Mouse (Mus musculus) thymus, adult 2 months (tissue): Measurements from ENCODE around the gene Olfr827. TPM values are rescaled to one million over a fixed set of nuclear protein-coding genes. Genes with fewer than 3 reads are reported as not detected.

ENCODE experiments used
- DNase-seq: peaks from one replicate; pipeline ENCODE4 v3.0.0; 2021
- H3K27ac ChIP-seq: fragments of 200-500 bp; 2 replicates; pipeline ENCODE4 v1.5.1; 2012; ENCODE audit warnings: low read length, control low read depth; ENCODE audit not compliant: control insufficient read depth, insufficient read depth
- H3K27me3 ChIP-seq: fragments of 200-500 bp; 2 replicates; pipeline ENCODE4 v1.6.1; 2012; ENCODE audit warnings: mild to moderate bottlenecking, low read length, moderate library complexity, mixed read lengths; ENCODE audit not compliant: control insufficient read depth, insufficient read depth
- H3K36me3 ChIP-seq: fragments of 200-500 bp; 2 replicates; pipeline ENCODE4 v1.6.1; 2012; ENCODE audit warnings: mild to moderate bottlenecking, low read length, moderate library complexity; ENCODE audit not compliant: control insufficient read depth, insufficient read depth
- H3K4me1 ChIP-seq: fragments of 200-500 bp; replicated peaks from 2 replicates; pipeline ENCODE4 v1.6.1; 2012; ENCODE audit warnings: low read length; ENCODE audit not compliant: control insufficient read depth, insufficient read depth
- H3K4me3 ChIP-seq: fragments of 200-500 bp; 2 replicates; pipeline ENCODE4 v1.5.1; 2012; ENCODE audit warnings: mild to moderate bottlenecking, low read length, control low read depth, moderate library complexity; ENCODE audit not compliant: control insufficient read depth, insufficient read depth
- CTCF ChIP-seq: fragments of 200-500 bp; IDR thresholded peaks from 2 replicates; pipeline ENCODE4 v1.5.1; 2012; ENCODE audit warnings: mild to moderate bottlenecking, control low read depth, low read length, moderate library complexity, borderline replicate concordance; ENCODE audit not compliant: control insufficient read depth, poor library complexity, insufficient read depth; ENCODE audit errors: extremely low read depth
- POLR2A ChIP-seq: fragments of 200-500 bp; IDR thresholded peaks from 2 replicates; pipeline ENCODE4 v1.6.1; 2012; ENCODE audit warnings: mild to moderate bottlenecking, low read length, control low read depth, moderate library complexity; ENCODE audit not compliant: control insufficient read depth, poor library complexity, insufficient read depth; ENCODE audit errors: extremely low read depth
- WGBS: fragments of 180-500 bp; shearing (Covaris S2); methylation state at CpG from one replicate; pipeline ENCODE4 v1.1.7; 2018; 5-methylcytosine and 5-hydroxymethylcytosine counted together
- polyA plus RNA-seq: library from polyadenylated mRNA; depleted of rRNA; stranded (reverse); fragments of >200 nt; gene quantifications from 2 replicates; pipeline ENCODE4 v1.2.3, GENCODE M21; 2012; rRNA removed

Olfr827 gene
- polyA plus RNA-seq, 1 experiment = not detected

GRCm38 (mm10) chr10:130232117-130232516 lies 17.9 kb upstream of the Olfr827 start:
- 81% methylated on average over 1 of the region's 1 CpGs for WGBS
- DNase-seq = no peak
- no peak overlapping the region for H3K27ac ChIP-seq
- H3K4me1 ChIP-seq = no peaks in the 10 kb centered on the region
- TF ChIP-seq CTCF (no peak), POLR2A (no peak)
- H3K4me3 ChIP-seq = no peak overlapping the region
- no peaks in the 10 kb centered on the region for H3K27me3 ChIP-seq
- H3K36me3 ChIP-seq = no peaks in the 10 kb centered on the region

DNA sequence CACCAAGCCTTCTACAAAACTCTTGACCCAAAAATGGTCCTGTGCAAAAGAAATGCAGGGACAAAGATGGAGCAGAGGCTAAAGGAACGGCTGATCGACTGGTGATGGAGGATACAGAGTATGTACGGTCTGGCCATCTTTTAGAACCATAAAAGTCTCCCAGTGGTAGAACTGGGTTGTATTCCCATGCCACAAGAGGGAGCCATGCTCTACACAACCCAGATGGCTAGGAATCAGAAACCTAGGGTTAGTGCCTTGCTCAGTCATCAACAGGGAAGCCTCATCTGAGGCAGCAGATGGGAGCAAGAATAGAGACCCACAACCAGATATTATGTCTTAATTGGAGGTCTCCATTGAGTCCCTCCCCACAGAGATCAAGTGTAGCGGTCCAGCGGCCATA lies 15.4 kb upstream of the Olfr827 start:
- TF ChIP-seq CTCF (no peak), POLR2A (no peak)
- no peak for DNase-seq
- WGBS = 90% methylated on average over 5 of the region's 5 CpGs

DNA sequence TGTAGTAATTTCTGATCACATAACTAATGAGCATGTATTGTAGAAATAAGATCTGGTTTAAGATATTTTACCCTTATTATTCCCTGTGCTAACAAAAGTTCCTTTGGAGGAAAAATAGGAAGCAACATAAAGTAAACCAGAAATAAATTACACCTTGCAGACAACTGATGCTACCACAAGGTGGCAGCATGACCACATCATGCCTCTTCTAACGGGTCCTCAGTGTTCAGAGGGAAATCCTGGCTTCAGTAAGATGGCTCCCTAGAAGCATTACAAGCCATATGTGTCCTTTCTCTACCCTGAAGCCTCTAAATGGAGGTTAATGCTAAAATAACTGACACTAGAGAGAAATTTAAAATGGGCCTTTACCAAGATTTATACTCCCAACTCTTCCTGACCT lies 14.0 kb upstream of the Olfr827 start:
- TF ChIP-seq CTCF = no peak
- TF ChIP-seq POLR2A = no peak
- DNase-seq = peak; percentile 33
- H3K36me3 ChIP-seq = no peaks in the 10 kb centered on the region
- 0% methylated on average over 1 of the region's 1 CpGs for WGBS
- H3K27me3 ChIP-seq = no peaks in the 10 kb centered on the region
- no peak overlapping the region for H3K27ac ChIP-seq
- H3K4me3 ChIP-seq = no peak overlapping the region
- H3K4me1 ChIP-seq = no peaks in the 10 kb centered on the region

More for the DNA sequence above, 15.4 kb upstream of the Olfr827 start:
- Histone ChIP-seq H3K27me3 (no peaks in the 10 kb centered on the region), H3K27ac (no peak overlapping the region), H3K4me3 (no peak overlapping the region), H3K36me3 (no peaks in the 10 kb centered on the region), H3K4me1 (no peaks in the 10 kb centered on the region)

DNA sequence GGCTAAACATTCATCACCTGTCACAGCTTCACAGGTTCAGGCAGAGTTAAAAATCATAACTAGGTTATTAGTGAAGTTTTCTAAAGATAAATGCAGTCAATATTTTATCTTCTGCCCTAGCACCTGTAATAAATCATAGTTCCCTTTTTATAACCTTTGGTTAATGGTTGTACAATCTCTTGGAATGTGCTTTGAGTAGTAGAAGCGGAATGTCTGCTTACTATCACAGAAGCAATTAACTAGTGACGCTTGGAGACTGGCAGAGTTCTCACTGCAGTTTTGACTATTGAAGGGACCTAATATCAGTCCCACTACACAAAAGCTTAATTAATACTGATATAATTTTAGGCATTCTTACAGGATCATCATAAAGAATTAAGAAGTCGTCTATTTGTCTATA lies 10.8 kb upstream of the Olfr827 start:
- Histone ChIP-seq H3K4me3 (no peak overlapping the region), H3K36me3 (no peaks in the 10 kb centered on the region), H3K4me1 (no peaks in the 10 kb centered on the region), H3K27me3 (no peaks in the 10 kb centered on the region), H3K27ac (no peak overlapping the region)
- no peak for DNase-seq
- TF ChIP-seq POLR2A (no peak), CTCF (no peak)
- 77% methylated on average over 3 of the region's 3 CpGs for WGBS

DNA sequence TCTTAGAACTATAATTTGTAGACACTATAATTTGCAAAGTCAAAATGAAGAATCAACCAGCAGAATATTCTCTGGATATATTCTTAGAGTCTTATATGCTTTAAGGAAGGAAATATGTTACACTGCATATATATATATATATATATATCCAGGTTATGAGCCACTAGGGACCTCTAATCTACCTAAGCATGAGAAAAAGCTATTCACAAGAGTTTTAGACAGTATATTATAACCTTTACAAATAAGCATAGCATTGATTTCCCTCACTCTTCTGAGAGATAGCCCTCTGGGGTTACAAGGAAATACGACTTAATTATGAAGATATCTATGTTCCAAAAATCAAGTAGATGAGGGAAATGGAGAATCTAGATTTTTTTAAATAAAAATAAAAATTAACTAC lies 30.1 kb downstream of the Olfr827 start, which contains the start of gene Olfr826:
Gene Olfr826, minus strand, starts transcription at position 101 of the 400 bp plus-strand sequence.
- WGBS = 79% methylated on average over 1 of the region's 1 CpGs
- H3K27me3 ChIP-seq = no peaks in the 10 kb centered on the region
- H3K4me1 ChIP-seq = no peaks in the 10 kb centered on the region
- TF ChIP-seq POLR2A (no peak), CTCF (no peak)
- no peak for DNase-seq
- H3K27ac ChIP-seq = no peak within 1 kb of the TSS
- no peaks in the 10 kb centered on the region for H3K36me3 ChIP-seq
- no peak within 1 kb of the TSS for H3K4me3 ChIP-seq

DNA sequence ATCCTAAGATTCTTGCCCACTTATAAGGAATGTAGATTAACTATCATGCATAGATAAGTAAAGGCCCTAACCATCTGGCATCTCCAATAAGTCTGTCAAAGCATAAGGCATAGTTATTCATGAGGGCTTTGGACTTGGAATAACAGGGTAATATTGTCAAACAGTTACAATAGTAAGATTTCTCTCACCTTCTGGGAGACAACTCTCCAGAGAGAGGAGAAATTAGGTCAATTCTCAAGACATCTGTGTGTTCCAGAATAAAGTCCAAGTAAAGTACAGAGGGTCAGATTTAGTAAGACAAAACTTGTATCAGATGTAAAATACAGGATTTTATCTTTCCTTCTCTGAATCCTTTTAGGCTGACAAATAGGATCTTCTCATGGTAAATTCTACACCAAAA lies 47.5 kb downstream of the Olfr827 start, which contains the start of gene Olfr825:
Gene Olfr825, minus strand, starts transcription at position 101 of the 400 bp plus-strand sequence.
- TF ChIP-seq CTCF (no peak), POLR2A (no peak)
- Histone ChIP-seq H3K4me3 (no peak within 1 kb of the TSS), H3K4me1 (no peaks in the 10 kb centered on the region), H3K36me3 (no peaks in the 10 kb centered on the region), H3K27ac (no peak within 1 kb of the TSS), H3K27me3 (no peaks in the 10 kb centered on the region)
- no peak for DNase-seq

DNA sequence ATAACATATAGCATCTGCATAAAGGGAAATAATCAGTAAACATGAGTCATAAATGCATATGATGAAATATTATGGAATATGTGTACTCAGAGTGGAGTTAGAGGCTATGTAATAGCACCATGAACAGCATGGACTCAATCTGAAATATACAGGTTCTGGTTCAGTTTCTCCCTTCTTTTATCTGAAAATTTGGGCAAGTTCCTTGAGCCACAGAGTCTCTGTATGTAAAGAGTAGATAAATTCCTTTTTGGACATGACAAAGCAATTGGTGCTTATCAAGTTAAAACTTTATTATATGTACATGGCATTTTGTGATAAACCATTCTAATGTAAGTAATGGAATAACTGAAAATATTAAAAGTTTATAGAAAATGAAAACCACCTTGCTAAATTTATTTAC lies 49.0 kb downstream of the Olfr827 start:
- no peaks in the 10 kb centered on the region for H3K27me3 ChIP-seq
- no peak for DNase-seq
- no peaks in the 10 kb centered on the region for H3K4me1 ChIP-seq
- H3K36me3 ChIP-seq = no peaks in the 10 kb centered on the region
- H3K4me3 ChIP-seq = no peak overlapping the region
- TF ChIP-seq CTCF (no peak), POLR2A (no peak)
- H3K27ac ChIP-seq = no peak overlapping the region

Other genes with a start within 250 kb of the Olfr827 start
- gene Olfr819, start 247.1 kb downstream of the Olfr827 start, polyA plus RNA-seq = not detected in 2 replicates
- gene Olfr247, start 238.3 kb downstream of the Olfr827 start, polyA plus RNA-seq = not detected in 2 replicates
- not detected in 2 replicates for gene Gm10310, start 229.3 kb downstream of the Olfr827 start, polyA plus RNA-seq
- not detected in 2 replicates for gene Olfr820, start 201.8 kb downstream of the Olfr827 start, polyA plus RNA-seq
- not detected in 2 replicates for gene Olfr821, start 184.1 kb downstream of the Olfr827 start, polyA plus RNA-seq
- not detected in 2 replicates for gene Olfr822, start 143.2 kb downstream of the Olfr827 start, polyA plus RNA-seq
- not detected in 2 replicates for gene Olfr823, start 99.0 kb downstream of the Olfr827 start, polyA plus RNA-seq
- not detected in 2 replicates for gene Olfr824, start 84.4 kb downstream of the Olfr827 start, polyA plus RNA-seq
- gene Olfr825, start 47.6 kb downstream of the Olfr827 start, polyA plus RNA-seq = not detected in 2 replicates
- not detected in 2 replicates for gene Olfr826, start 30.2 kb downstream of the Olfr827 start, polyA plus RNA-seq
- gene Neurod4, start 65.8 kb upstream of the Olfr827 start, polyA plus RNA-seq = 0.05 TPM in 1 of 2 replicates, not detected in the other
- gene Tespa1, start 108.5 kb upstream of the Olfr827 start, polyA plus RNA-seq = 68.1 and 72.4 TPM in 2 replicates
- gene Vmn2r84, start 179.9 kb upstream of the Olfr827 start, polyA plus RNA-seq = 0.01 TPM in 1 of 2 replicates, not detected in the other
- not detected in 2 replicates for gene Vmn2r85, start 215.3 kb upstream of the Olfr827 start, polyA plus RNA-seq
- gene Vmn2r86, start 241.6 kb upstream of the Olfr827 start, polyA plus RNA-seq = not detected in 2 replicates